Mouse (Mus musculus): ENCODE results near the gene Spata31d1a. TPM values are rescaled to one million over a fixed set of nuclear protein-coding genes. Genes with fewer than 3 reads are reported as not detected.
"Not testable (repeated sequence)": the region's sequence is repeated elsewhere in the genome, so short reads cannot be mapped to it uniquely, and the experiment has no call there.

The Spata31d1a gene
- 0.03 TPM in 1 of 2 replicates, not detected in the other for polyA plus RNA-seq (2015; fragmentation: Nextera tagmentation; extraction: Ambion mirVana)

GRCm38 (mm10) chr13:59710230-59710629 is at the start of gene Spata31d1a:
Gene Spata31d1a, minus strand, starts transcription at chr13:59710330.
- no peak within 1 kb of the TSS for H3K9ac ChIP-seq
- DNase-seq: no peak
- WGBS (ENCODE audit: insufficient replicate concordance): 80% methylated on average over 15 of the region's 15 CpGs

GRCm38 (mm10) chr13:59756906-59757305 is 46.8 kb upstream of the Spata31d1a start:
- ATAC-seq (ENCODE audit: low read depth): no peak
- peaks cover 82% of the 10 kb centered on the region for H3K36me3 ChIP-seq

More at GRCm38 (mm10) chr13:59710230-59710629, at the start of gene Spata31d1a:
- Histone ChIP-seq H3K4me2 (no peak within 1 kb of the TSS), H3K27me3 (peaks cover 33% of the 10 kb centered on the region), H3K36me3 (no peaks in the 10 kb centered on the region), H3K4me1 (replicated peaks) (peaks cover 5% of the 10 kb centered on the region), H3K9me3 (replicated peaks) (no peaks in the 10 kb centered on the region), H3K4me3 (replicated peaks) (no peak within 1 kb of the TSS), H3K27ac (no peak within 1 kb of the TSS)
- no peak for ATAC-seq (ENCODE audit: low read depth)

GRCm38 (mm10) chr13:59750310-59750709 is 40.2 kb upstream of the Spata31d1a start:
- Histone ChIP-seq H3K4me1 (replicated peaks) (0 out of 2 replicates have a peak, but pooled peaks cover 3% of the 10 kb centered on the region), H3K4me3 (replicated peaks) (no peak overlapping the region), H3K9ac (no peak overlapping the region), H3K4me2 (no peak overlapping the region), H3K36me3 (peaks cover 21% of the 10 kb centered on the region), H3K9me3 (replicated peaks) (no peaks in the 10 kb centered on the region), H3K27me3 (no peaks in the 10 kb centered on the region), H3K27ac (no peak overlapping the region)
- DNase-seq: no peak
- ATAC-seq (ENCODE audit: low read depth): no peak
- 69% methylated on average over 12 of the region's 12 CpGs for WGBS (ENCODE audit: insufficient replicate concordance)

More at GRCm38 (mm10) chr13:59756906-59757305, 46.8 kb upstream of the Spata31d1a start:
- DNase-seq: no peak
- no peak overlapping the region for H3K27ac ChIP-seq
- no peaks in the 10 kb centered on the region for H3K9me3 ChIP-seq (replicated peaks)
- no peaks in the 10 kb centered on the region for H3K27me3 ChIP-seq
- H3K4me2 ChIP-seq: no peak overlapping the region
- H3K4me3 ChIP-seq (replicated peaks): no peak overlapping the region
- 93% methylated on average over 7 of the region's 7 CpGs for WGBS (ENCODE audit: insufficient replicate concordance)
- H3K4me1 ChIP-seq (replicated peaks): peaks cover 24% of the 10 kb centered on the region
- H3K9ac ChIP-seq: no peak overlapping the region

GRCm38 (mm10) chr13:59746711-59747110 is 36.6 kb upstream of the Spata31d1a start, which contains the start of gene 1700014D04Rik:
Gene 1700014D04Rik, minus strand, starts transcription at chr13:59746752.
- Histone ChIP-seq H3K9me3 (replicated peaks) (no peaks in the 10 kb centered on the region), H3K4me1 (replicated peaks) (no peaks in the 10 kb centered on the region), H3K9ac (no peak within 1 kb of the TSS), H3K27ac (no peak within 1 kb of the TSS), H3K27me3 (no peaks in the 10 kb centered on the region), H3K4me2 (no peak within 1 kb of the TSS), H3K36me3 (no peaks in the 10 kb centered on the region), H3K4me3 (replicated peaks) (no peak within 1 kb of the TSS)
- DNase-seq: no peak
- whole genome bisulfite sequencing (ENCODE audit: insufficient replicate concordance): 88% methylated on average over 9 of the region's 9 CpGs
- ATAC-seq (ENCODE audit: low read depth): 0 out of 2 replicates have a peak, but pooled peaks have one; percentile 27

GRCm38 (mm10) chr13:59746164-59746563 is 36.0 kb upstream of the Spata31d1a start:
- no peaks in the 10 kb centered on the region for H3K36me3 ChIP-seq
- no peak overlapping the region for H3K4me3 ChIP-seq (replicated peaks)
- DNase-seq (no peak), ATAC-seq (ENCODE audit: low read depth) (no peak)
- H3K4me2 ChIP-seq: no peak overlapping the region
- H3K9me3 ChIP-seq (replicated peaks): no peaks in the 10 kb centered on the region
- H3K27ac ChIP-seq: no peak overlapping the region
- H3K27me3 ChIP-seq: no peaks in the 10 kb centered on the region
- peaks cover 5% of the 10 kb centered on the region for H3K4me1 ChIP-seq (replicated peaks)
- 74% methylated on average over 6 of the region's 6 CpGs for WGBS (ENCODE audit: insufficient replicate concordance)
- no peak overlapping the region for H3K9ac ChIP-seq

GRCm38 (mm10) chr13:59745462-59745861 is 35.3 kb upstream of the Spata31d1a start:
- peaks cover 12% of the 10 kb centered on the region for H3K4me1 ChIP-seq (replicated peaks)
- no peaks in the 10 kb centered on the region for H3K36me3 ChIP-seq
- H3K27ac ChIP-seq: no peak overlapping the region
- 50% methylated on average over 6 of the region's 6 CpGs for WGBS (ENCODE audit: insufficient replicate concordance)
- H3K9me3 ChIP-seq (replicated peaks): no peaks in the 10 kb centered on the region
- H3K4me3 ChIP-seq (replicated peaks): no peak overlapping the region
- ATAC-seq (ENCODE audit: low read depth): no peak
- H3K4me2 ChIP-seq: no peak overlapping the region
- no peak for DNase-seq
- H3K9ac ChIP-seq: no peak overlapping the region
- no peaks in the 10 kb centered on the region for H3K27me3 ChIP-seq

GRCm38 (mm10) chr13:59741697-59742096 is 31.6 kb upstream of the Spata31d1a start:
- no peak overlapping the region for H3K27ac ChIP-seq
- 47% methylated on average over 10 of the region's 10 CpGs for WGBS (ENCODE audit: insufficient replicate concordance)
- ATAC-seq (ENCODE audit: low read depth): no peak

GRCm38 (mm10) chr13:59741096-59741495 is 31.0 kb upstream of the Spata31d1a start:
- WGBS (ENCODE audit: insufficient replicate concordance): 81% methylated on average over 11 of the region's 11 CpGs
- Histone ChIP-seq H3K4me3 (replicated peaks) (no peak overlapping the region), H3K4me1 (replicated peaks) (peaks cover 56% of the 10 kb centered on the region), H3K9ac (no peak overlapping the region), H3K4me2 (no peak overlapping the region), H3K9me3 (replicated peaks) (no peaks in the 10 kb centered on the region), H3K27me3 (no peaks in the 10 kb centered on the region), H3K36me3 (no peaks in the 10 kb centered on the region), H3K27ac (peak overlapping the region; percentile 97; the same call in 1 of the 2 replicates)
- no peak for ATAC-seq (ENCODE audit: low read depth)
- no peak for DNase-seq

More at GRCm38 (mm10) chr13:59741697-59742096, 31.6 kb upstream of the Spata31d1a start:
- H3K4me1 ChIP-seq (replicated peaks): peaks cover 50% of the 10 kb centered on the region
- DNase-seq: no peak
- H3K9ac ChIP-seq: no peak overlapping the region
- no peaks in the 10 kb centered on the region for H3K36me3 ChIP-seq
- H3K27me3 ChIP-seq: no peaks in the 10 kb centered on the region
- H3K9me3 ChIP-seq (replicated peaks): no peaks in the 10 kb centered on the region
- no peak overlapping the region for H3K4me3 ChIP-seq (replicated peaks)
- no peak overlapping the region for H3K4me2 ChIP-seq

- Histone ChIP-seq H3K9me3 (replicated peaks) (no peaks in the 10 kb centered on the region), H3K4me2 (peak overlapping the region; percentile 55), H3K4me1 (replicated peaks) (peaks cover 73% of the 10 kb centered on the region), H3K27ac (peak overlapping the region; percentile 97), H3K4me3 (replicated peaks) (no peak overlapping the region), H3K9ac (peak overlapping the region; percentile 73), H3K27me3 (no peaks in the 10 kb centered on the region), H3K36me3 (no peaks in the 10 kb centered on the region)
- DNase-seq (peak; percentile 80), ATAC-seq (ENCODE audit: low read depth) (peak; percentile 75)
- WGBS (ENCODE audit: insufficient replicate concordance): 27% methylated on average over 4 of the region's 4 CpGs
Measured at GRCm38 (mm10) chr13:59739397-59739796, 29.3 kb upstream of the Spata31d1a start.

GRCm38 (mm10) chr13:59738455-59738854 is 28.3 kb upstream of the Spata31d1a start:
- Histone ChIP-seq H3K27me3 (no peaks in the 10 kb centered on the region), H3K36me3 (no peaks in the 10 kb centered on the region), H3K27ac (peak overlapping the region; percentile 97), H3K4me3 (replicated peaks) (peak overlapping the region; percentile 12), H3K9me3 (replicated peaks) (no peaks in the 10 kb centered on the region), H3K4me1 (replicated peaks) (peaks cover 82% of the 10 kb centered on the region), H3K9ac (peak overlapping the region; percentile 73), H3K4me2 (peak overlapping the region; percentile 55)
- DNase-seq (peak; percentile 72), ATAC-seq (ENCODE audit: low read depth) (peak; percentile 89)
- 34% methylated on average over 2 of the region's 2 CpGs for WGBS (ENCODE audit: insufficient replicate concordance)

- H3K36me3 ChIP-seq: no peaks in the 10 kb centered on the region
- DNase-seq (no peak), ATAC-seq (ENCODE audit: low read depth) (peak; percentile 13; the same call in 1 of the 2 replicates)
- peaks cover 93% of the 10 kb centered on the region for H3K4me1 ChIP-seq (replicated peaks)
- H3K27me3 ChIP-seq: 0 out of 2 replicates have a peak, but pooled peaks cover 2% of the 10 kb centered on the region
- H3K4me3 ChIP-seq (replicated peaks): no peak overlapping the region
- H3K4me2 ChIP-seq: peak overlapping the region; percentile 54
- peak overlapping the region; percentile 46 for H3K9ac ChIP-seq
- H3K27ac ChIP-seq: peak overlapping the region; percentile 97
- no peaks in the 10 kb centered on the region for H3K9me3 ChIP-seq (replicated peaks)
- 30% methylated on average over 3 of the region's 3 CpGs for WGBS (ENCODE audit: insufficient replicate concordance)
Measured at GRCm38 (mm10) chr13:59735190-59735589, 25.1 kb upstream of the Spata31d1a start.

GRCm38 (mm10) chr13:59734347-59734746 is 24.2 kb upstream of the Spata31d1a start:
- peak overlapping the region; percentile 97 for H3K27ac ChIP-seq
- H3K9me3 ChIP-seq (replicated peaks); H3K36me3 ChIP-seq; ATAC-seq (ENCODE audit: low read depth); H3K27me3 ChIP-seq: not testable (repeated sequence)
- peaks cover 85% of the 10 kb centered on the region for H3K4me1 ChIP-seq (replicated peaks)
- H3K4me3 ChIP-seq (replicated peaks): 0 out of 2 replicates have a peak overlapping the region, but pooled peaks have one; percentile 13
- H3K4me2 ChIP-seq: peak overlapping the region; percentile 54
- H3K9ac ChIP-seq: peak overlapping the region; percentile 51; the same call in 1 of the 2 replicates
- WGBS (ENCODE audit: insufficient replicate concordance): 5% methylated on average over 6 of the region's 6 CpGs
- DNase-seq: peak; percentile 79

All from liver, embryonic 13.5 days (tissue).